ENCODE assay signal across 23 mouse cellular contexts in genomic region chr17:70986355-70986740, GRCm38 (mm10). TPM values are rescaled to one million over a fixed set of nuclear protein-coding genes. Genes with fewer than 3 reads are reported as not detected.
A peak's percentile ranks its signal among the peaks of the same experiment; 100 is the strongest.
DNase-seq lines count a peak whose midpoint lies in the region; ATAC-seq and TF ChIP-seq lines count a peak whose summit lies in the region.
"Had no signal": no experiment of that assay in that cellular context is flagged by ENCODE, and none has a peak within 500 bp of the region (broad histone marks: within the 10 kb centered on the region; RNA-seq: fewer than 3 reads in every experiment).

No protein-coding gene starts in this region.

- no peak for DNase-seq in kidney, adult 2 months
- DNase-seq in kidney, adult 11 months = no peak
- DNase-seq in spleen, adult 2 months (ENCODE audit: low read depth in 1 of 2, low spot score in 2 of 2) = no peak
- no peak for DNase-seq in spleen, adult 18-20 months
- DNase-seq in yolk sac, embryonic 10.5 days (ENCODE audit: low spot score) = no peak
- DNase-seq: adrenal gland, adult 8-10 months; cerebellum, adult 18-20 months; gastrocnemius, postnatal 10 days; kidney, adult 9 months; lung, postnatal 14 days; thymus, postnatal 4 days had no signal

- no peak overlapping the region for H3K9ac ChIP-seq in intestine, embryonic 15.5 days
- H3K9ac ChIP-seq in heart, embryonic 12.5 days = no peak overlapping the region
- no peak overlapping the region for H3K9ac ChIP-seq in forebrain, embryonic 16.5 days (replicated peaks; ENCODE audit: low read depth, low read length)
- H3K9ac ChIP-seq: forebrain, embryonic 13.5 days; limb, embryonic 12.5 days; liver, embryonic 14.5 days; midbrain, embryonic 12.5 days; neural tube, embryonic 15.5 days had no signal

- H3K4me2 ChIP-seq in intestine, embryonic 15.5 days (replicated peaks) = no peak overlapping the region
- no peak overlapping the region for H3K4me2 ChIP-seq in heart, embryonic 12.5 days
- H3K4me2 ChIP-seq in forebrain, embryonic 16.5 days (ENCODE audit: low read length) = no peak overlapping the region
- H3K4me2 ChIP-seq: forebrain, embryonic 13.5 days; limb, embryonic 12.5 days; midbrain, embryonic 12.5 days; neural tube, embryonic 15.5 days had no signal

- TF ChIP-seq POLR2A in kidney, adult 2 months (IDR thresholded peaks at IDR 0.05; ENCODE audit: low read depth, low read length) = no peak
- no peak for TF ChIP-seq POLR2A in spleen, adult 2 months (IDR thresholded peaks at IDR 0.05; ENCODE audit: low read depth, low read length)

- no peak overlapping the region for H3K4me3 ChIP-seq in kidney, adult 2 months (ENCODE audit: insufficient read depth, low read depth, low read length)
- no peak overlapping the region for H3K4me3 ChIP-seq in spleen, adult 2 months (ENCODE audit: extremely low read depth, insufficient read depth, insufficient read length)
- H3K4me3 ChIP-seq in intestine, embryonic 15.5 days (replicated peaks) = no peak overlapping the region
- H3K4me3 ChIP-seq in heart, embryonic 12.5 days = no peak overlapping the region
- no peak overlapping the region for H3K4me3 ChIP-seq in forebrain, embryonic 16.5 days (replicated peaks; ENCODE audit: low read length)
- H3K4me3 ChIP-seq: forebrain, embryonic 13.5 days; heart, embryonic 10.5 days; hindbrain, embryonic 10.5 days; limb, embryonic 12.5 days; midbrain, embryonic 12.5 days; neural tube, embryonic 15.5 days had no signal

- no peak for ATAC-seq in intestine, embryonic 15.5 days
- ATAC-seq in heart, embryonic 12.5 days (ENCODE audit: insufficient number of reproducible peaks, low FRiP score) = no peak
- ATAC-seq in forebrain, embryonic 16.5 days = no peak
- ATAC-seq: forebrain, embryonic 13.5 days; hindbrain, embryonic 16.5 days had no signal

- H3K36me3 ChIP-seq in kidney, adult 2 months (ENCODE audit: control insufficient read depth, insufficient read depth, low read length) = no peaks in the 10 kb centered on the region; the same call in none of the 2 replicates
- peaks cover 11% of the 10 kb centered on the region for H3K36me3 ChIP-seq in spleen, adult 2 months (ENCODE audit: control insufficient read depth, insufficient read depth, low read length)
- peaks cover 7% of the 10 kb centered on the region; the same call in 1 of the 2 replicates for H3K36me3 ChIP-seq in intestine, embryonic 15.5 days
- H3K36me3 ChIP-seq in heart, embryonic 12.5 days = peaks cover 55% of the 10 kb centered on the region
- peaks cover 9% of the 10 kb centered on the region for H3K36me3 ChIP-seq in forebrain, embryonic 16.5 days (ENCODE audit: control insufficient read depth, insufficient read depth)

- WGBS in kidney, adult 2 months = 57% methylated on average over 6 of the region's 6 CpGs
- 58% methylated on average over 6 of the region's 6 CpGs for WGBS in spleen, adult 2 months
- WGBS in intestine, embryonic 15.5 days = 74% methylated on average over 6 of the region's 6 CpGs
- WGBS in heart, embryonic 12.5 days = 89% methylated on average over 6 of the region's 6 CpGs
- 87% methylated on average over 6 of the region's 6 CpGs for WGBS in forebrain, embryonic 16.5 days

- H3K4me1 ChIP-seq in kidney, adult 2 months (ENCODE audit: control insufficient read depth, insufficient read depth, low read length) = peaks cover 32% of the 10 kb centered on the region
- H3K4me1 ChIP-seq in spleen, adult 2 months (ENCODE audit: control insufficient read depth, insufficient read depth, insufficient read length) = peaks cover 24% of the 10 kb centered on the region
- peaks cover 3% of the 10 kb centered on the region; the same call in 1 of the 2 replicates for H3K4me1 ChIP-seq in intestine, embryonic 15.5 days (replicated peaks)
- H3K4me1 ChIP-seq in heart, embryonic 12.5 days (replicated peaks) = peaks cover 23% of the 10 kb centered on the region
- peaks cover 27% of the 10 kb centered on the region for H3K4me1 ChIP-seq in forebrain, embryonic 16.5 days (replicated peaks; ENCODE audit: control insufficient read depth, insufficient read depth, low read length)

- H3K9me3 ChIP-seq in intestine, embryonic 15.5 days = no peaks in the 10 kb centered on the region
- H3K9me3 ChIP-seq in heart, embryonic 12.5 days (replicated peaks) = no peaks in the 10 kb centered on the region
- H3K9me3 ChIP-seq in forebrain, embryonic 16.5 days (ENCODE audit: control insufficient read depth, low read length) = no peaks in the 10 kb centered on the region
- H3K9me3 ChIP-seq: forebrain, embryonic 13.5 days; heart, embryonic 10.5 days; hindbrain, embryonic 10.5 days; limb, embryonic 12.5 days; midbrain, embryonic 12.5 days; neural tube, embryonic 15.5 days had no signal

- 0 out of 2 replicates have a peak overlapping the region, but pooled peaks have one; percentile 18 for H3K27ac ChIP-seq in kidney, adult 2 months (ENCODE audit: insufficient read depth, low read depth, low read length)
- peak overlapping the region; percentile 27; the same call in 1 of the 2 replicates for H3K27ac ChIP-seq in spleen, adult 2 months (ENCODE audit: insufficient read depth, low read length)
- peak overlapping the region; percentile 27; the same call in 1 of the 2 replicates for H3K27ac ChIP-seq in intestine, embryonic 15.5 days
- no peak overlapping the region for H3K27ac ChIP-seq in heart, embryonic 12.5 days (ENCODE audit: poor library complexity, severe bottlenecking)
- H3K27ac ChIP-seq in forebrain, embryonic 16.5 days (ENCODE audit: low read length) = no peak overlapping the region
- H3K27ac ChIP-seq: forebrain, embryonic 13.5 days; heart, embryonic 10.5 days; hindbrain, embryonic 10.5 days; limb, embryonic 12.5 days; liver, embryonic 14.5 days; midbrain, embryonic 12.5 days; neural tube, embryonic 15.5 days had no signal

- no peaks in the 10 kb centered on the region for H3K27me3 ChIP-seq in kidney, adult 2 months (replicated peaks; ENCODE audit: control insufficient read depth, insufficient read depth, low read length)
- H3K27me3 ChIP-seq in spleen, adult 2 months (ENCODE audit: control insufficient read depth, insufficient read depth, low read length) = no peaks in the 10 kb centered on the region
- no peaks in the 10 kb centered on the region for H3K27me3 ChIP-seq in intestine, embryonic 15.5 days (replicated peaks)
- peaks cover 19% of the 10 kb centered on the region for H3K27me3 ChIP-seq in heart, embryonic 12.5 days (replicated peaks)
- no peaks in the 10 kb centered on the region for H3K27me3 ChIP-seq in forebrain, embryonic 16.5 days (replicated peaks; ENCODE audit: control insufficient read depth, insufficient read depth, low read length)
- H3K27me3 ChIP-seq: CH12.LX; forebrain, embryonic 13.5 days; limb, embryonic 12.5 days; midbrain, embryonic 12.5 days; neural tube, embryonic 15.5 days had no signal

- no peak for TF ChIP-seq CTCF in kidney, adult 2 months (conservative IDR thresholded peaks at IDR 0.05; ENCODE audit: insufficient read depth, insufficient read length, low read depth, low read length)
- TF ChIP-seq CTCF in spleen, adult 2 months (IDR thresholded peaks at IDR 0.05; ENCODE audit: extremely low read depth, insufficient read depth, insufficient read length, insufficient replicate concordance) = no peak

RNA-seq across cellular contexts. Expression of gene Myom1, which starts 16.1 kb away (rescaled TPM):
- polyA plus RNA-seq in kidney, adult 2 months (2012; rRNA removed) = 2.8 and 4.3 TPM in 2 replicates
- 1.5 and 3.0 TPM in 2 replicates for polyA plus RNA-seq in spleen, adult 2 months (2012; rRNA removed)
- polyA plus RNA-seq in intestine, embryonic 15.5 days (2015; fragmentation: Nextera tagmentation; extraction: Ambion mirVana) = 11.1 and 12.6 TPM in 2 replicates
- 229 and 241 TPM in 2 replicates for polyA plus RNA-seq in heart, embryonic 12.5 days (2016; fragmentation: Nextera tagmentation; extraction: Ambion mirVana)
- polyA plus RNA-seq in forebrain, embryonic 16.5 days (2015; fragmentation: Nextera tagmentation; extraction: Ambion mirVana) = 0.77 and 1.3 TPM in 2 replicates

RNA-seq across cellular contexts. Expression of gene Myl12a, which starts 16.3 kb away (rescaled TPM):
- polyA plus RNA-seq in kidney, adult 2 months (2012; rRNA removed) = 119 and 160 TPM in 2 replicates
- 53.0 and 64.9 TPM in 2 replicates for polyA plus RNA-seq in spleen, adult 2 months (2012; rRNA removed)
- 490 and 556 TPM in 2 replicates for polyA plus RNA-seq in intestine, embryonic 15.5 days (2015; fragmentation: Nextera tagmentation; extraction: Ambion mirVana)
- polyA plus RNA-seq in heart, embryonic 12.5 days (2016; fragmentation: Nextera tagmentation; extraction: Ambion mirVana) = 832 and 883 TPM in 2 replicates
- 110 and 142 TPM in 2 replicates for polyA plus RNA-seq in forebrain, embryonic 16.5 days (2015; fragmentation: Nextera tagmentation; extraction: Ambion mirVana)

Comparison
In these comparisons a context has a peak if more than half of its experiments do, and no peak if none do; other contexts are left out.
1. H3K27ac ChIP-seq: peak in kidney, adult 2 months (single experiment), spleen, adult 2 months (single experiment) and intestine, embryonic 15.5 days (single experiment); none in heart, embryonic 12.5 days (single experiment) and forebrain, embryonic 16.5 days (single experiment).
2. RNA of gene Myom1, which starts 16.1 kb away (polyA plus RNA-seq): 229 to 241 TPM in heart, embryonic 12.5 days; 11.1 to 12.6 TPM in intestine, embryonic 15.5 days, 2.8 to 4.3 TPM in kidney, adult 2 months, 1.5 to 3.0 TPM in spleen, adult 2 months and 0.77 to 1.3 TPM in forebrain, embryonic 16.5 days; every median in the first group is over 10 times any median in the second.